Mouse (Mus musculus): ENCODE measurements around the gene Exosc10. TPM values are rescaled to one million over a fixed set of nuclear protein-coding genes. Genes with fewer than 3 reads are reported as not detected.

The Exosc10 gene
- polyA plus RNA-seq, 1 experiment from 2014 or later: 97.6 TPM

- H3K27ac ChIP-seq: no peak overlapping the region
- H3K4me2 ChIP-seq (replicated peaks): no peak overlapping the region
- no peak for ATAC-seq (ENCODE audit: low FRiP score)
- no peak overlapping the region for H3K4me3 ChIP-seq
- peaks cover 69% of the 10 kb centered on the region for H3K36me3 ChIP-seq
- H3K9ac ChIP-seq: no peak overlapping the region
- peaks cover 19% of the 10 kb centered on the region for H3K4me1 ChIP-seq
- no peaks in the 10 kb centered on the region for H3K9me3 ChIP-seq (replicated peaks)
- H3K27me3 ChIP-seq: no peaks in the 10 kb centered on the region
- WGBS: 92% methylated on average over 4 of the region's 4 CpGs
These were observed 64.3 kb downstream of the Exosc10 start for GRCm38 (mm10) chr4:148622485-148622884.

GRCm38 (mm10) chr4:148623609-148624008 lies 65.4 kb downstream of the Exosc10 start:
- H3K4me3 ChIP-seq: no peak overlapping the region
- H3K4me2 ChIP-seq (replicated peaks): no peak overlapping the region
- WGBS: 92% methylated on average over 4 of the region's 4 CpGs
- no peaks in the 10 kb centered on the region for H3K9me3 ChIP-seq (replicated peaks)
- H3K27me3 ChIP-seq: no peaks in the 10 kb centered on the region
- no peak for ATAC-seq (ENCODE audit: low FRiP score)
- no peak overlapping the region for H3K27ac ChIP-seq
- no peak overlapping the region for H3K9ac ChIP-seq
- peaks cover 63% of the 10 kb centered on the region for H3K36me3 ChIP-seq
- peaks cover 19% of the 10 kb centered on the region for H3K4me1 ChIP-seq

- Histone ChIP-seq H3K4me3 (peak overlapping the region; percentile 87; the same call in 1 of the 2 replicates), H3K4me2 (replicated peaks) (peak overlapping the region; percentile 83), H3K36me3 (peaks cover 49% of the 10 kb centered on the region), H3K27ac (no peak overlapping the region), H3K27me3 (no peaks in the 10 kb centered on the region), H3K9me3 (replicated peaks) (no peaks in the 10 kb centered on the region), H3K9ac (no peak overlapping the region), H3K4me1 (peaks cover 19% of the 10 kb centered on the region)
- no peak for ATAC-seq (ENCODE audit: low FRiP score)
- 89% methylated on average over 10 of the region's 10 CpGs for WGBS
These were observed 66.8 kb downstream of the Exosc10 start for GRCm38 (mm10) chr4:148625010-148625409.

- H3K27ac ChIP-seq: peak overlapping the region; percentile 92
- peak; percentile 70 for ATAC-seq (ENCODE audit: low FRiP score)
- H3K27me3 ChIP-seq: no peaks in the 10 kb centered on the region
- peak overlapping the region; percentile 87 for H3K4me3 ChIP-seq
- H3K4me1 ChIP-seq: peaks cover 19% of the 10 kb centered on the region
- peak overlapping the region; percentile 96 for H3K9ac ChIP-seq
- no peaks in the 10 kb centered on the region for H3K9me3 ChIP-seq (replicated peaks)
- under 1% methylated on average over 57 of the region's 57 CpGs for WGBS
- peak overlapping the region; percentile 83 for H3K4me2 ChIP-seq (replicated peaks)
- H3K36me3 ChIP-seq: peaks cover 42% of the 10 kb centered on the region
These were observed 67.8 kb downstream of the Exosc10 start for GRCm38 (mm10) chr4:148625756-148626622.

- Histone ChIP-seq H3K27ac (peak within 1 kb of the TSS; percentile 92), H3K9me3 (replicated peaks) (no peaks in the 10 kb centered on the region), H3K9ac (peak within 1 kb of the TSS; percentile 96), H3K4me1 (peaks cover 17% of the 10 kb centered on the region), H3K4me2 (replicated peaks) (peak within 1 kb of the TSS; percentile 83), H3K4me3 (peak within 1 kb of the TSS; percentile 87), H3K27me3 (no peaks in the 10 kb centered on the region), H3K36me3 (peaks cover 35% of the 10 kb centered on the region)
- ATAC-seq (ENCODE audit: low FRiP score): peak; percentile 95
- under 1% methylated on average over 51 of the region's 51 CpGs for WGBS
These were observed 68.5 kb downstream of the Exosc10 start, which contains the start of gene Tardbp for GRCm38 (mm10) chr4:148626623-148627185. TSS of gene Tardbp (minus strand) at chr4:148627019.

- peak; percentile 18; the same call in 1 of the 2 replicates for ATAC-seq (ENCODE audit: low FRiP score)
- Histone ChIP-seq H3K27me3 (no peaks in the 10 kb centered on the region), H3K4me3 (peak overlapping the region; percentile 87), H3K9ac (0 out of 2 replicates have a peak overlapping the region, but pooled peaks have one; percentile 96), H3K27ac (peak overlapping the region; percentile 92), H3K36me3 (peaks cover 29% of the 10 kb centered on the region), H3K4me1 (peaks cover 14% of the 10 kb centered on the region), H3K4me2 (replicated peaks) (peak overlapping the region; percentile 83), H3K9me3 (replicated peaks) (no peaks in the 10 kb centered on the region)
- WGBS: 65% methylated on average over 3 of the region's 3 CpGs
These were observed 69.0 kb downstream of the Exosc10 start for GRCm38 (mm10) chr4:148627246-148627645.

Other genes starting within 250 kb of the Exosc10 start
- 20.4 and 22.2 TPM in 2 replicates for gene Ubiad1, start 113.7 kb upstream of the Exosc10 start, polyA plus RNA-seq (2016; fragmentation: Nextera tagmentation; extraction: Ambion mirVana)
- gene Mtor, start 109.8 kb upstream of the Exosc10 start, polyA plus RNA-seq (2016; fragmentation: Nextera tagmentation; extraction: Ambion mirVana): 30.2 and 31.9 TPM in 2 replicates
- gene Angptl7, start 58.0 kb upstream of the Exosc10 start, polyA plus RNA-seq (2016; fragmentation: Nextera tagmentation; extraction: Ambion mirVana): 0.35 and 0.38 TPM in 2 replicates
- gene Srm, start 33.1 kb downstream of the Exosc10 start, polyA plus RNA-seq (2016; fragmentation: Nextera tagmentation; extraction: Ambion mirVana): 143 and 148 TPM in 2 replicates
- 0.44 and 0.45 TPM in 2 replicates for gene Masp2, start 44.1 kb downstream of the Exosc10 start, polyA plus RNA-seq (2016; fragmentation: Nextera tagmentation; extraction: Ambion mirVana)
- 333 and 353 TPM in 2 replicates for gene Tardbp, start 68.6 kb downstream of the Exosc10 start, polyA plus RNA-seq (2016; fragmentation: Nextera tagmentation; extraction: Ambion mirVana)
- gene Gm572, start 84.9 kb downstream of the Exosc10 start, polyA plus RNA-seq (2016; fragmentation: Nextera tagmentation; extraction: Ambion mirVana): not detected in 2 replicates
- gene Casz1, start 246.0 kb downstream of the Exosc10 start, polyA plus RNA-seq (2016; fragmentation: Nextera tagmentation; extraction: Ambion mirVana): 7.1 and 8.9 TPM in 2 replicates

All from hindbrain, embryonic 12.5 days (tissue).